Mouse (Mus musculus) ES-CJ7 (cell line): ENCODE results near the gene Ube2c.
A peak's percentile ranks its signal among the peaks of the same experiment; 100 is the strongest.

Experiments used
- DNase-seq: peaks from one replicate; pipeline ENCODE4 v3.0.0; 2011; ENCODE audit warnings: low read depth, low spot score

Gene Ube2c

DNA sequence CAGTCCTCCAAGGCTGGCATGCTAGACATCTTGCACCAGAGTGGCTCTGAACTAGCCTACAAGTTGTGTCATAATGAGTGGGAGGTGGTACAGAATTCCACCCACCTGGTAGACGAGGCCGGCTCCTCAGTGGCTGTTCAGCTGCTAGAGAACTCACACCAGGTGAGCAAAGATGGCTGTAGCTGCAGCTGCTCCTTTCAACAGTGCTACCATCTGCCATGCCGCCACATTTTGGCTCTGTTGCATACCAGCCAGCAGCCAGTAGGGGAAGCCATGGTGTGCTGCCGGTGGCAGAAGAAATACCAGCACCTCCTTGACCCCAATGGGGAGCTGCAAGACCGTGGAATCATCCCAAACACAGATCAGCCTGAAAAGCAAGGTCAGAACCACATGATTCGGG is 51.4 kb downstream of the Ube2c start:
- no peak for DNase-seq

DNA sequence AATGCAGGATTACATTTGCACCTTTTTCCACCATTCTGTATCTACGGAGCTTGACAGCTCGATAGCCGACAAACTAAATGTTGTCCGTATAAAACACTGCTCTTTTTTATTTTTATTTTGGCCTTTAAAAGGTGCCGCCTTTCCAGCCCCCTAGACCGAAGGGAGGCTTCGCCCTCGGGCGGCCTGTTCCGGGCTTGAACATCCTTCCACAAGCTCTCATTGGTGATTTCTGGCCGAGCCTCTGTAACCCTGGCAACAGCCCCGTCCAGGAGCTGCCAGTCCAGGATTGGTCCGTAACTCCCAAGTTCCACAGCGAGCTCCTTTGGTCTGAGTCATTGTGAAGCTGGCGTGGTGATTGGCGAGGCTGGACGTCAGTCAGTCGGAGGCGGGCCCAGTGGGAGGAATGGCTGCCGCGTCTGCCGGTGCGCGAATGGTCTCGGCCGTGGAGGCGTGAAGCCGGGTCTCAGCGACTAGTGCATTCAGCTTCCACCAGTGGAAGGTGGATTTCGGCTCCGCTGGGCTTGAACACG is 53.0 kb downstream of the Ube2c start, which contains the start of gene Zswim1:
TSS of gene Zswim1 (plus strand) at position 51 of the 530 bp plus-strand sequence.
- DNase-seq = peak; percentile 99

DNA sequence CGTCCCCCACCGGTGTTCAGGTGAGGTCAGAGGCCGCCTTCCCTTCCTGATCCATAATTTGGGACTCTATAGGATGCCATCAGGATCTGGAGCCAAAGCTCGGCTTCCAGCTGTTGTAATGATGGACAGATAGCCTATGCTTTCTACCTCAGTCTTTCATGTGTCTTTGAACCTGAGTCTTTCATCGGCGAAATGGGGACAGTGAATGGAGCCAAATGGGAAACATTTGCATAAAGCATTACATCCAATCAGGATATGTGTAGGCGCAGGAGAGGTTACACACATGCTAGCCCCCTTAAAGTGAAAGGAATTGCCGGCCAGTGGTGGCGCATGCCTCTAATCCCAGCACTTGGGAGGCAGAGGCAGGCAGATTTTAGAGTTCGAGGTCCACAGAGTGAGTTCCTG is 53.5 kb downstream of the Ube2c start:
- DNase-seq = peak; percentile 75

DNA sequence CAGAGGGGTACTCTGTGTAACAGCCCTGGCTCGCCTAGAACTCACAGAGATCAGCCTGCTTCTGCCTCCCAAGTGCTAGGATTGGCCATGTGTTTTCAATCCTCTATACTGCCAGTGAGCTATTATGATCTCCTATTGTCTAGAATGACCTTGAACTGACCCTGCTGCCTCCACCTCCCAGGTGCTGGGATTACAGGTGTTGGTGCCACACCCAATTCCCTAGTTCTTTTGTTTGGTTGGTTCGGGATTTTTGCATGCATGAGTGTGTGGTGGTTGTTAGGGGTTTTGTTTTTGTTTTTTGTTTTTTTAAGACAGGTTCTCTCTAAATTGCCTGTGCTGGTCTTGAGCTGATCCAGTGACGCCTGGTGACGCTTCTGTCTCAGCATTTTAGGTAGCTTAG is 54.3 kb downstream of the Ube2c start:
- DNase-seq = peak; percentile 97

DNA sequence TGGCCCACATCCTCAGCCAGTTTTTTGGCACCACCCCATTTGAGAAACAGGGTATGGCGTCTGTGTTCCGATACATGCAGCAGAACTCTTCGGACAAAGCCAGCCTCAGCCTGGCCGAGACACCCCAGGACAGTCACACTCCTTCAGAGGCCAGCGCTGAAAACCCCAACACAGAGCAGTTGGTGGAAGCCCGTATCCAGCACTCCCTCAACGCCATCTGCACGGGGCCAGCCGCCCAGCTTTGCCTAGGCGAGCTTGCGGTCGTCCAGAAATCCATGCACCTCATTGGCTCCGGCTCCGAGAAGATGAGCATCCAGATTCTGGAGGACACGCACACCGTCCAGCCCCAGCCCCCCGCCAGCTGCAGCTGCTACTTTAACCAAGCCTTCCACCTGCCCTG is 55.8 kb downstream of the Ube2c start:
- DNase-seq = no peak

DNA sequence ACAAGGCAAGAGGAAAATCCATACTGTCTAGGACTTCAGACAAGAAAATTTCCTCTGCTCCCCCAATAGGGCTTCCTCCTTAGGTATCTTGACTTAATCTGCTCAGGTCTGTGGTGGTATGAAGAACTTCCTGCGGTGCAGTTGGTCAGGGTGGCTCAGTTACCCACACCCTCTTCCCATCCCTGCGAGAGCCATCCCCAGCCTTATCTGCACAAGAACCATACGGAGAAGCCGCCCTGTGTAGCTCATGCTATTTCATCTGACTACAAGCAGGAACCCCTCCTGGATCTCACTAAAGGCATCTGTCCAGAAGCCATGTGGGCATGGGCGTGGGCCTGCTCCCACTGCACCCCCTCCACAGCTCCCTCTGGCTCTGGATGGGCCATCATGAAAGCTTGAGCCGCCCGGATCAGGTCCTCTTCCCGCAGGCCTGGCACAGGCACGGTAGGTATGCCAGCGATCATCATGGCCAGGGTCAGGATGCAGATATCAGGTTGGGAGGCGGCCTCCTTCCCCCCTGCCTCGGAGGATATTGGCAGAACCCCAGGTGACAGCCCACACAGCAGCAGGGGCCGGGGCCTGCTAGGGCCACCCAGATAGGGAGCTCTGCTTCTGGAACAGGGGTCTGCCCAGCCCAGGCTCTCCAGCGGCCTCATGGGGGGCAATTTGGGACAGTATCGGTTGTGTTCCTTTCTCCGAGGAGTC is 57.6 kb downstream of the Ube2c start:
- no peak for DNase-seq
